Mouse (Mus musculus) heart, postnatal 36 days (tissue): ENCODE measurements around the gene Gm49630. TPM values are rescaled to one million over a fixed set of nuclear protein-coding genes. Genes with fewer than 3 reads are reported as not detected.

Experiments
- total RNA-seq, 2 experiments: library from RNA; stranded (reverse); gene quantifications; 2 replicates each; pipeline ENCODE4 v1.2.3; 2021

The Gm49630 gene
- total RNA-seq, 2 experiments from 2014 or later: not detected

Other genes with a start within 250 kb of the Gm49630 start
- 10 to 100 TPM; 27.1 to 28.5 TPM for gene Rps6ka2, start 201.9 kb downstream of the Gm49630 start, total RNA-seq
- not detected for gene Tcp10a, start 47.3 kb downstream of the Gm49630 start, total RNA-seq
- gene Ttll2, start 19.3 kb downstream of the Gm49630 start, total RNA-seq: not detected
- gene Unc93a2, start 13.5 kb upstream of the Gm49630 start, total RNA-seq: not detected